Mouse (Mus musculus) embryonic facial prominence, embryonic 12.5 days (tissue): ENCODE results near the gene Ptprn. TPM values are rescaled to one million over a fixed set of nuclear protein-coding genes. Genes with fewer than 3 reads are reported as not detected.

Experiments used
- ATAC-seq: fragments of 200-750 bp; cut with Nextera tagmentation; 2 replicates; pipeline ENCODE4 v1.8.0; 2017; ENCODE audit not compliant: insufficient number of reproducible peaks, insufficient read depth, low FRiP score, low TSS enrichment
- H3K27ac ChIP-seq: fragments of 300-500 bp; sonication (generic); 2 replicates; pipeline ENCODE4 v1.5.1; 2016; ENCODE audit warnings: mild to moderate bottlenecking
- H3K27me3 ChIP-seq: fragments of 300-500 bp; sonication (generic); 2 replicates; pipeline ENCODE4 v1.6.1; 2016; ENCODE audit warnings: mild to moderate bottlenecking, moderate library complexity
- H3K36me3 ChIP-seq: fragments of 300-500 bp; sonication (generic); 2 replicates; pipeline ENCODE4 v1.6.1; 2016; ENCODE audit warnings: mild to moderate bottlenecking
- H3K4me1 ChIP-seq: fragments of 300-500 bp; sonication (generic); 2 replicates; pipeline ENCODE4 v1.6.1; 2016
- H3K4me2 ChIP-seq: fragments of 300-500 bp; sonication (generic); replicated peaks from 2 replicates; pipeline ENCODE4 v1.6.1; 2016; ENCODE audit warnings: mild to moderate bottlenecking, moderate library complexity
- H3K4me3 ChIP-seq: fragments of 300-500 bp; sonication (generic); 2 replicates; pipeline ENCODE4 v1.5.1; 2016; ENCODE audit warnings: mild to moderate bottlenecking
- H3K9ac ChIP-seq: fragments of 300-500 bp; sonication (generic); 2 replicates; pipeline ENCODE4 v1.6.1; 2016; ENCODE audit warnings: mild to moderate bottlenecking, moderate library complexity
- H3K9me3 ChIP-seq: fragments of 300-500 bp; sonication (generic); 2 replicates; pipeline ENCODE4 v1.6.1; 2016; ENCODE audit warnings: mild to moderate bottlenecking, moderate library complexity
- WGBS: fragments of 180-500 bp; shearing (Covaris S2); methylation state at CpG from one replicate; pipeline ENCODE4 v1.1.7; 2016; 5-methylcytosine and 5-hydroxymethylcytosine counted together
- polyA plus RNA-seq: library from polyadenylated mRNA; unstranded; fragments of >200 nt; fragmentation: Nextera tagmentation; extraction: Ambion mirVana; gene quantifications from 2 replicates; pipeline ENCODE4 v1.2.1, GENCODE M21; 2016

Ptprn gene
- polyA plus RNA-seq, 1 experiment from 2014 or later: 2.0 TPM

DNA sequence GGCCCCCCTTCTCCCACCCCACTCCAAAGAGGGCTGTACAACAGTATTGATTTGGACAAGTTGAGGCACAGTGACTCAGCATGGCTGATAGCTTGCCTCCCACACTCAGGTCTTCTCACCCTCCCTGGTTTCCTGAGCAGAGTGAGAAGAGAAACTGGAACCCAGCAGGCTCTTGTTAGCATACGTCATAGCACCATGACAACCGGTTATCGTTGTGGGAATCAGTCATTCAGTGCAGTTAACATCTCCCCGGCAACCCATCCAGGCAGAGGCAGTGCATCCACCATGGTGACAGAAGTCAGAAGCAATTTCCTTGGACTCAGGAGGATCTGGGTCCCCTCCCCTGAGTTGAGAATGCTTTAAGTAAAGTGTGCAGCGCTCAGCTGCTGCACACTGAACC lies 18.7 kb upstream of the Ptprn start:
- no peak for ATAC-seq
- H3K9ac ChIP-seq: no peak overlapping the region
- no peak overlapping the region for H3K4me2 ChIP-seq
- H3K36me3 ChIP-seq: no peaks in the 10 kb centered on the region
- no peak overlapping the region for H3K27ac ChIP-seq
- no peaks in the 10 kb centered on the region for H3K4me1 ChIP-seq
- no peaks in the 10 kb centered on the region for H3K9me3 ChIP-seq
- 86% methylated on average over 5 of the region's 5 CpGs for WGBS
- H3K4me3 ChIP-seq: no peak overlapping the region
- H3K27me3 ChIP-seq: peaks cover 21% of the 10 kb centered on the region

DNA sequence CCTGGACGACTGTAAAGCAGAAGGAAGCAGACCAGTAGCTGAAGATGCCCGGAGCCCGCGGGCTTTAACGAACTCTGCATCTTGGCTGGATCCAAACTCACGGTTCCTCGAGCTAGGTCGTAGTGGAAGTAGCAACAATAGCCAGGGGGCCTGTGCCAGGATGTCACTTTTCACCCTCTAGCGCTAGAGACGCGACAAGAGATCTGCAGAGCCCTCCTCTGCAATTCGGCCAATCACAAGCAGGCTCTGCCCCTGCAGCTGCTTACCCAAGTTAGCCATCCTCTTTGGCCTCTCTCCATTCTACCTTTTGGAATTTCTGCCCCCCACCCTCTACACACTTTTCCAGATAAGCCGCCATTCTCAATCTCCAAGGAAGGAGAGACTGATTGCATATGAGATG lies 13.9 kb upstream of the Ptprn start, which contains the start of gene Resp18:
TSS of gene Resp18 (minus strand) at position 188 of the 400 bp plus-strand sequence.
- 5% methylated on average over 13 of the region's 13 CpGs for WGBS
- Histone ChIP-seq H3K27ac (no peak within 1 kb of the TSS), H3K36me3 (no peaks in the 10 kb centered on the region), H3K27me3 (peaks cover 38% of the 10 kb centered on the region), H3K4me3 (no peak within 1 kb of the TSS), H3K4me2 (no peak within 1 kb of the TSS), H3K9me3 (no peaks in the 10 kb centered on the region), H3K9ac (no peak within 1 kb of the TSS), H3K4me1 (no peaks in the 10 kb centered on the region)
- no peak for ATAC-seq

DNA sequence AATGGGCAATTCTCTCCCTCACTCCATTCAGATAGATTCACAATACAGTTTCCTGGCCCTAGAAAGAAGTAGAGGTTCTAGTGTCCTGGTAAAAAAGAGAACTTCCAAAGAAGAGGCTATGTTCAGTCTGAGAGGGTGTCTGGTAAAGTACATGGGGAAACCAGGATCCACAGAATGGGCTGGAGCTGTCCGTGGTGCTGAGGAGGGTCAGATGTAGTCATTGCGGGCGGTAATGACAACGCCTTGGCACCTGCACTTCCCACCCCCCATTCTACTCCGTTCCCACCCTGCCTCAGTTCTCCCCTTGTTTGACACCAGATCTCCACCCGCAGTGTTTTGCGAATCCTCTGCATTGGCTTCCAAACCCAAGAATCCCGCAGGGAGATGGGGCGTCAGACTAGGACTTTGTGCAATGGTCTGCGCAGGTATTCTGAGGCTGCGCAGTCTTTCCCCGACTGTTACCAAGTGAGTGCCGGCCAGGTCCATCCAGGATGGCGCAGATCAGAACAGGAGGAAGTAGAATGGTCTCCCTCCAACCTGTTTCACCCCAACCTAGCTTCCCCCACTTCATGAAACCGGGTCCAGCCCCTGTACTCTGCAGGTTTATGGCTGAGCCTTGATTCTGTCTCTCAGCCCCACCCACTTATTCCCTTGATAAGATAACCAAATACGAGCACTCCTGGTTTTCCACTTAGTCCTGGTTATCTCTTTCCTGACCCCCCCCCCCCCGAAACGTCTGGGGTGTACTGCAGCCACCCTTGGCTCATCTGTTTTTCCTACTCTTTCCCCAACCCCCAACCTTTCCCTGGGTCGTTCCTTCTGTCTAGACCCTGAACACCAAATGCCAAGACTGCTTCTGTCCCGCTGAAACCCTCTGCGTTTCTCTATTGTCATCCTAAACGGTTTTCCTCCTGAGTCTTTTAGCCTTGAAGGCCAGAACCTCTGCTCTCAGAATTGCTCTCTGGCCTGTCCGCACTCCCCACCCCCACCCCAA lies 13.2 kb upstream of the Ptprn start:
- WGBS: 5% methylated on average over 23 of the region's 23 CpGs
- ATAC-seq: no peak
- no peaks in the 10 kb centered on the region for H3K36me3 ChIP-seq
- H3K4me1 ChIP-seq: no peaks in the 10 kb centered on the region
- no peak overlapping the region for H3K27ac ChIP-seq
- no peaks in the 10 kb centered on the region for H3K9me3 ChIP-seq
- H3K27me3 ChIP-seq: peaks cover 34% of the 10 kb centered on the region
- no peak overlapping the region for H3K4me2 ChIP-seq
- no peak overlapping the region for H3K9ac ChIP-seq
- no peak overlapping the region for H3K4me3 ChIP-seq

DNA sequence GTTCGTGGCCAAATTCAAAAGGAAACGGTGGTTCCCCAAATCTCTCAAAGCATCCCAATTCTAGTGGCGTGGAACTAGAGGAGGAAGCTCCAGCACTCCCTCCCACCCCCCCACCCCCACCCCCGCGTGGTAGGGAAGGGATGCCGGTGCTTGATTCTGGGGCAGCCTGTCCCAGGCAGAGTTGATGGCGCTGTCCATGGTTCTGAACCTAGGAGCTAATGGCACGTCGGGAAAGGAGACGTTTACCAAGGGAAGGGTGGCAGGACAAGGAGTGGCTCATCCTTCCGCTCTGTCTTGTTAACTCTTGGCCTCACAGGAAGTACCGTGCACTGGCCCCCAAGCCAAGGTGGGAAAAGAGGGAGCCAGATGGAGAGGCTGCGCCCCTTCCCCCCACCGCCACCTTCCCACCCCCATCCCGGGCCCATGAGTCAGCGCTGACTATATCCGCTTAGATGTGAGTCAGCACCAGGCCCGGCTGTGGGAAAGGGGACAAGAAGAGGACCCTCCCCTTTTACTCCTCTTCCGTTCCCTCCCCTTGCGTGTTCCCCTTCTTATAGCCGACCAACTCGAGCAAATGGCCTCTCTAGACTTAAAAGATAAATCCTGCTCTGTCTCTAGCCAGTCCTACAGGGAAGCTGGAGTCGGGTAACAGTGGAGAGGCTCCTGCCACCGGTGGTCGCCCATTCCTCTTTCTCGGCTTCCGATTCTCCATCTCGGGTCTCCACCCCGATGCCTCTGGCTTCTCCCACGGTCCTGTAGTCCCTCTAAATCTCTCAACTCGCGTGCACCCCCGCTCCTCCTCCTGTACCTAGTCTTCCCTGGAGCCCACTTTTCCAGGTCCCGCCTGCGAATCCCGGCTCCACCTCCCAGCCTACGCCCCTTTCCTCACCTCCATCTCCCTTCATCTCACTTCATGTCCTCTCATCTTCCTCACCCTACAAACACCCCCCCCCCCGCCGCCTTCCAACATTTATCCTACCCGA lies 1.0 kb downstream of the Ptprn start:
- H3K36me3 ChIP-seq: no peaks in the 10 kb centered on the region
- ATAC-seq: 0 out of 2 replicates have a peak, but pooled peaks have one; percentile 28
- H3K27ac ChIP-seq: no peak overlapping the region
- WGBS: 2% methylated on average over 40 of the region's 40 CpGs
- H3K27me3 ChIP-seq: peaks cover 48% of the 10 kb centered on the region
- H3K4me1 ChIP-seq: peaks cover 5% of the 10 kb centered on the region; the same call in 1 of the 2 replicates
- H3K4me3 ChIP-seq: peak overlapping the region; percentile 15; the same call in 1 of the 2 replicates
- H3K9ac ChIP-seq: no peak overlapping the region
- no peaks in the 10 kb centered on the region for H3K9me3 ChIP-seq
- H3K4me2 ChIP-seq: peak overlapping the region; percentile 39

DNA sequence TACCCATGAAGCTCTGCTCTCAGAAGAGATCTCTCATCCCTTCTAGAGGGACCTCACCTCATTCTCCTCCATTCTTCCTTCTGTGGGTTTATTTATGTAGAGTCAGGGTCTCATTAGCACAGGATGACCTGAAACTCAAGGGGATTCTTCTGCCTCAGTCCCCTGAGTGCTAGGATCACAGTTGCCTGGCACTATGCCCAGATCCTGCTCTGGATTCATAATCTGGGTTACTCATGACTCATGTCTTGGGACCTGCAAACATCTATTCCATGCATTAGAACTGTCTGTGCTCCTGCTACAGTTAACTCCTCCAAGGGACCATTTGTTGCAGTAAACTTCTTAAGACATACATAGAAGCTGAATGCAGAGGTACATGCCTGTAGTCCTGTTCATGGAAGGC lies 3.0 kb downstream of the Ptprn start:
- Histone ChIP-seq H3K4me2 (no peak overlapping the region), H3K27ac (no peak overlapping the region), H3K9ac (no peak overlapping the region), H3K9me3 (no peaks in the 10 kb centered on the region), H3K4me3 (no peak overlapping the region), H3K27me3 (peaks cover 55% of the 10 kb centered on the region), H3K36me3 (no peaks in the 10 kb centered on the region), H3K4me1 (peaks cover 5% of the 10 kb centered on the region; the same call in 1 of the 2 replicates)
- ATAC-seq: no peak

DNA sequence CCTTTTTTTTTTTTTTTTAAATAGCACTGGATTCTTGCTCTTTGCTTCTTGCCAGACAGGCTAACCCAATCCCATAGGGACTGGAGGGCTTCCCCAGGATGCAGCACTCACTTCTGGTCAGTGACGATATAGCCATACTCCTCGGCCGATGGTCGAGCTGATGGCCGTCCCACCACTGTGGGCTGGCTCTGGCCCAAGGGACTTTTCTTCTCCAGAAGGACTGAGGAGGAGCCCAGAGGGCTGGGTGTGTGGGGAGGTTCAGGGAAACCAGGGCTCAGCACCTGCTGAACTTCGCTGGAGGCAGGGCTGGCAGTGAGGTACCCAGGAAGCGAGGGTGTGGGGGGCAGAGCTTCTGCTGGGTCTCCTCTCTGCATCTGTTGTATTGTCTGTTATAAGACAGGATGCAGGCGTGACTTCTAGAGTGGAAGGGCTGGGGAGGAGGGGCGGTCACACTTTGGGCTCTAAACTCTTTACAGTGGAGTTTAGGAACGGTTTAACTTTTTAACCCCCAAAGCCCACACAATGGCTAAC lies 8.7 kb downstream of the Ptprn start:
- 64% methylated on average over 10 of the region's 10 CpGs for WGBS
- Histone ChIP-seq H3K9ac (no peak overlapping the region), H3K4me2 (no peak overlapping the region), H3K9me3 (no peaks in the 10 kb centered on the region), H3K36me3 (no peaks in the 10 kb centered on the region), H3K4me3 (no peak overlapping the region), H3K27me3 (peaks cover 15% of the 10 kb centered on the region; the same call in 1 of the 2 replicates), H3K4me1 (peaks cover 9% of the 10 kb centered on the region; the same call in 1 of the 2 replicates), H3K27ac (no peak overlapping the region)
- ATAC-seq: no peak

DNA sequence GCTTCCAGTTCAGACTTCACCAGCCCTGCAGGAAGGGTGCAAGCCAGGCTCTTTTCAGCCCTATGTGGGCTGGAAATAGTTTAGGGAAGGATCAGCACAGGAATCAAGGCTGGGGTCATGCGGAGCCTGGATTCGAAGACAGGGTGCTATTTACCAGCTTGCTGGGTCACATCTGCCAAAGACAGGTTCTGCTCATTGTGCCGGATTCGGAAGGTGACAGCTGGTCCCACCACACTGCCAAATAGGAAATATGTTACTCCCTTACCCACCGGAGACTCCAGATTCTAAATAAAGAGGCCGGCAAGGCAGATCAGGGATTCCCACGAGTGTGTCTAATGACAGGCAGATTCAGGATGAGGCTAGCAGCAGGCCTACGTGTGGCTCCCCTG lies 9.7 kb downstream of the Ptprn start:
- no peaks in the 10 kb centered on the region for H3K36me3 ChIP-seq
- H3K4me2 ChIP-seq: no peak overlapping the region
- H3K27ac ChIP-seq: no peak overlapping the region
- H3K27me3 ChIP-seq: peaks cover 15% of the 10 kb centered on the region; the same call in 1 of the 2 replicates
- peaks cover 11% of the 10 kb centered on the region; the same call in 1 of the 2 replicates for H3K4me1 ChIP-seq
- no peak overlapping the region for H3K9ac ChIP-seq
- H3K4me3 ChIP-seq: no peak overlapping the region
- H3K9me3 ChIP-seq: no peaks in the 10 kb centered on the region
- no peak for ATAC-seq
- WGBS: 66% methylated on average over 8 of the region's 8 CpGs

DNA sequence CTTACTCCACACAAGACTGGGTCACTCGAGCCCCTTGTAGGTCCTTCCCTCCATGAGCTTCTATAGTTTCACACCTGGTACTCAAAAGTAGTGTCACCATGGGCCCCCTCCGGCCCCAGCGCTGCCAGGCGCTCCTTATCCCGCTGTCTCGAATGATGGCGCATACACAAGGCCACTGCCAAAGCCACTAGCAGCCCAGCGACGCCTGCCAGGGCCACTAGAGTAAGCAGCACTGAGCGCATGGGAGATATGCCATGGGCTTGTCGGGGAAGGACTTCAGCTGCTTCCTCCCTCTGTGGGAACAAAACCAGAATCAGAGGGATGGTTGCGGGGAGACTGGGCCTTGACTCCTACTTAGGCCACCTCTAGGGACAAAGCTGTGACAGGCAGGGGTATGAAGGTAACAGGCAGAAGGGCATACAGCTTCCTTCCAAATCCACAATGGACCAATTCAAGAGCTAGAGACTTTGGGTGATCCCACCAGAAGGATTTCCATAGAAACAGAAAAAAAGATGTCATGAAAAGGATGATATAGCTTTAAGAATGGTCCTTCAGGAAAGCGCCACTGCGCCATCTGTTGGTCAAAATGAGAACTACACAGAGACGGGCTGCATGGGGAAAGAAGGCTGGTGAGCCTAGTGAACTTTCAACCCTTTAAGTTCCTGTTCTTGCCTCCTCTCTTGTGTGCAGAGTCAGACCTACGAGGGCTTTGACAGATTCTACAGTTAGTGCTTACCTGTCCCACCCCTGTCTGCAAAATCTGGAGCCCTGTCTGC lies 10.3 kb downstream of the Ptprn start:
- Histone ChIP-seq H3K27ac (no peak overlapping the region), H3K9ac (no peak overlapping the region), H3K4me2 (no peak overlapping the region), H3K36me3 (no peaks in the 10 kb centered on the region), H3K27me3 (peaks cover 15% of the 10 kb centered on the region; the same call in 1 of the 2 replicates), H3K9me3 (no peaks in the 10 kb centered on the region), H3K4me3 (no peak overlapping the region), H3K4me1 (peaks cover 11% of the 10 kb centered on the region; the same call in 1 of the 2 replicates)
- 65% methylated on average over 16 of the region's 16 CpGs for WGBS
- ATAC-seq: no peak

DNA sequence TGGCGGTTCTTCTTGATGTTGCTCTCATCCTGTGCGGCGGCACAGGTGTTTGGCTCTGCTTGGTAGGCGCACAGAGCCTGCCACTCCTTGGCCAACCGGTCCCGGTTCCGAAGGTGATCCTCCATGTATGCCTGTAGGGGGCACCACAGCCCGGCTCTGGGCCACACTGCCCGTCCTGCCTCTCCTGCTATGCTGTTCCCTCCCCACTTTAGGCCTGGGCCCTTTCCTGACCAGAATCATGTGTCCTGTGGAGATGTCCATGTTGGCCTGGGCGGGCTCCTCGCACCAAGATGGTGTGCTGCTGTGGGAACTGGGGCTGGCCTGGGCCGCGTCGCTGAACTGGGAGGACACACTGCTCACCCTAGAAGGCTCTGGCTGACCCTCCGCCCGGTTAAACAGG lies 11.3 kb downstream of the Ptprn start:
- H3K4me3 ChIP-seq: no peak overlapping the region
- ATAC-seq: no peak
- 72% methylated on average over 16 of the region's 16 CpGs for WGBS
- 0 out of 2 replicates have a peak, but pooled peaks cover 11% of the 10 kb centered on the region for H3K27me3 ChIP-seq
- no peak overlapping the region for H3K4me2 ChIP-seq
- no peak overlapping the region for H3K27ac ChIP-seq
- peaks cover 14% of the 10 kb centered on the region; the same call in 1 of the 2 replicates for H3K4me1 ChIP-seq
- no peaks in the 10 kb centered on the region for H3K36me3 ChIP-seq
- no peak overlapping the region for H3K9ac ChIP-seq
- no peaks in the 10 kb centered on the region for H3K9me3 ChIP-seq

DNA sequence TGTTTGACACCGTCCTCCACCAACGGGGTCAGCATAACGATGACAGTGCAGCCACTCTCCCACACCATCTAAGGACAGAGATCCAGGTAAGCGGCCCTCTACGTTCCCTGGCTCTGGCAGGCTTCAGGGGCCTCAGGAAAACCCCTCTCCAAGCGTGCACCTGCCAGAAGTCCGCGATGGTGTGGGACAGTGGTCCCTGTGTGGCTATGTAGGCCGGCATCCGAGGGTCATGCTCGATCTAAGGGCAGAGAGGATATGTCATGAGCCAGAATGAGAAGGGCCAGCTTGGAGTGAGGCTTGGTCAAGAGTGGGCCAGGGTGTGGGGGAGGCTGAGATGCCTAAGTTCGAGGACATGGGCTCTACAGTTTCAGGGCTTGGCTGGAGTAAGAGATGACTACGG lies 12.0 kb downstream of the Ptprn start:
- Histone ChIP-seq H3K27me3 (0 out of 2 replicates have a peak, but pooled peaks cover 8% of the 10 kb centered on the region), H3K27ac (no peak overlapping the region), H3K9ac (no peak overlapping the region), H3K36me3 (no peaks in the 10 kb centered on the region), H3K4me3 (no peak overlapping the region), H3K4me2 (no peak overlapping the region), H3K9me3 (no peaks in the 10 kb centered on the region), H3K4me1 (peaks cover 20% of the 10 kb centered on the region; the same call in 1 of the 2 replicates)
- no peak for ATAC-seq
- WGBS: 70% methylated on average over 13 of the region's 13 CpGs
